Mouse (Mus musculus): ENCODE measurements around the gene Syde2.

Gene Syde2

DNA sequence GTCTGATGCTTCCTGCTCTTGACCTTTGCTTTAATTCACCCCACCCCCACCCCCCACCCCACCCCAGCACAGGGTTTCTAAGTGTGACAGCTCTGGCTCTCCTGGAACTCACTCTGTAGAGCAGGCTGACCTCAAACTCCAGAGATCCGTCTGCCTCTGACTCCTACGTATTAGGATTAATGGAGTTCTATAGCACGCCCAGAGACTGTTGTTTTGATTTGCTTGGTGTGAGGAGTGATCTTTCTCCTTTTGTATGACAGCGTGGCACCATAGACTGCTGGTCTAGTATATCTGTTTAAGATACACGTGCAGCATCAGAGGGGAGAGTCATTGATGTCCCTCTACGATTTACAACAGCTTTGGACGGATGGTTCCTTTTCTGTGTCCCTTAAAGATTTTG, 25.8 kb downstream of the Syde2 start:
- DNase-seq = no peak

DNA sequence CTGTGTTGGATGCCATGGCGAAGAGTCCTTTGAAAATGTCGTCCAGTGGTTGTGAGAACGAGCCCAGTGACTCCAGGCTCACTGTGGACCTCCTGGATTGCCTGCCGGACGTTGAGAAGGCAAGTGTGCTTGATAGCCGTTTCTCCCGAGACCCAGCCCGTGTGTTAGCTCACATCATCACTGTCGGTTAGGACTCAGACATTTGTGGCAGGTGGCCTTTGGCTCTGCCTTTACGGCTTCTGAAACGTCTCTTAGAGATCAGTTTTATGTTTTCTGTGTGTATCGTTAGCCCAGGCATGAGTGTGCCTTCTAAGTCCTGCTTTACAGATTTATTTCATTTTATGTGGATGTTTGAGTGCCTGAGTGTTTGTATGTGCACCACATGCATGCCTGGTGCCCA, 26.7 kb downstream of the Syde2 start:
- DNase-seq = no peak

DNA sequence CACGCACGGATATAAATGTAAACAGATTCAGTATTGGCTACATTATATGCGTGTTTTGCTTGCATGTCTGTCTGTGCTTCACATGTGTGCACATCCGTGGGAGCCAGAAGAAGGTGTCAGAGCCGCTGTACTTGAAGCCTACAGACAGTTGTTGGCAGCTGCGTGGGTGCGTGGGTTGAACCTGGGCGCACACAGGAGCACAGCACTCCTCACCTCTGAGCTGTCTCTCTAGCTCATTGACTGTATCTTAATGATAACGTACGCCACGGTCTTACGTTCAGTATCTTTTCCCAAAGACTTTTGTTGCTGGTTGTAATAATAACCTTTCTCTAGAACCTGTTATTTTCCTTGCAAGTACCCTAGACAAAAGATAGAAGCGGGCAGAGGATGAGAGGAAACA, 29.3 kb downstream of the Syde2 start:
- DNase-seq = no peak

DNA sequence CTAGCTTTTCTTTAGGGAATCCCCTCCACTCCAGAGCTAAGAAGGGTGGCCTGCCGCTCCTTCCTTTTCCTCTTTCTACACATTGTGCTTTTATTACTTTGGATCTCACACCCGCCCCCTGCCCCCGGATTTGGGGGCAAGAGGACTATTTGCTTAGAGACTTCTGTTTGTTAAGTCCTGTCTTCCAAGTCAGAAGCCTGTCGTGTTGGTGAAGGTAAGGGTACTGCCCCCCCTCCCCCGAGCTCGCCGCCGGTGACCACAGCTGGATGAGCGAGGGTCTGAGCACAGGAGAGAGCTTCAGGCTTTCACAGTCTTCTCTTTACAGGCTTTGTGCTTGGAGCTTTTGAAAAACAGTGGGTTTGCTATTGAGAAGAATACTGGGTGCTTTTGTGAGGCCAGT, 29.9 kb downstream of the Syde2 start:
- DNase-seq = no peak

DNA sequence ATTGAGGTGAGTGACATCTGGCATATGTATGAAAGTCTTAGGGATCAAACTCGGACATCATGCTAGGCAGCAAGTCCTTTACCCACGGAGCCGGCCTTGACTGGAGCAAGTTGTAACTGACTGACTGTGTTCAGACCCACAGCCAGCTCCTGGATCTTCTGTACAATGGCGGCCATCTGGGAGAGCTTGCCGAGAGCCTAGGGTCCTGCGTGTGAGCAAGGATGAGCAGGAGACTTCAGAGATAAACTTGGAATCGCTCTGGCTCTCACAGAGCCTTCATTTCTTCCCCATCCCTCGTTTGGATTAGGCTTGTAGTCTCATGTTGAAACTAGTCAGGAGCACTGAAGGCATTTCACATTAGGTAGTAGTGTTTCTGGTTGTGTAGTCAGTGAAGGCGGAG, 34.6 kb downstream of the Syde2 start:
- DNase-seq = no peak

DNA sequence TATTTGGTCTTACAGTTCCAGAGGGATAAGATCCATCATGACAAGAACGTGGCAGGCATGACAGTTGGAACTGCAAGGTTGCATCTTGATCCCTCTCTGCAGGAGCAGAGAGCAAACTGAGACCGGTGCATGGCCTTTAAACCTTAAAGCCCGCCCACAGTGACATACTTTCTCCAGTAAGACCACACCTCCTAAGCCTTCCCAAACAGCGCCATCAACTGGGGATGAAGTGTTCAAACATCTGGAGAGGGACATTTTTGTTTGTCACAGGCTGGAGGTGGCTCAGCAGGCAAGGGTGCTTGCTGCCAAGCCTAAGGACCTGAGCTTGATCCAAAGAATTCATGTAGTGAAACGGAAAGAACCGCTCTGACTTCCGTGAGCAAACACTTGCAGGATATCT, 37.1 kb downstream of the Syde2 start:
- DNase-seq = no peak

DNA sequence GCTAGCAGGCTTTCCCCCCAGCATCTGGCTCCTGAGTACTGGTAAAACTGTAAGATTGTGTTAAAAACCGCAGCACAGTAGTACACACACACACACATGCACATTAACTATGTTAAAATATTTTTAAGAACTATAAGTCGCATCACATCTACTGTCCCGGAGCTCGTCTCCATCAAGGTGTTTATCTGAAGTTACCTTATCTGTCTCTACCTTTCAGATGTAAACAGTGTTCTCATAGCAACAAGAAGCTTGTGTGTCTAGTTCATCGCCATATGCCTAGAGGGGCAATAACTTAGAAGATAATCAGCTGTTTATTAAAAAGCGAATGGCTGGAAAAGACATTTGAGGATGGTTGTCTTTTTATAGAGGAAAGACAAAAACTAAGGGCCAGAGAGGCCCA, 37.8 kb downstream of the Syde2 start:
- no peak for DNase-seq

DNA sequence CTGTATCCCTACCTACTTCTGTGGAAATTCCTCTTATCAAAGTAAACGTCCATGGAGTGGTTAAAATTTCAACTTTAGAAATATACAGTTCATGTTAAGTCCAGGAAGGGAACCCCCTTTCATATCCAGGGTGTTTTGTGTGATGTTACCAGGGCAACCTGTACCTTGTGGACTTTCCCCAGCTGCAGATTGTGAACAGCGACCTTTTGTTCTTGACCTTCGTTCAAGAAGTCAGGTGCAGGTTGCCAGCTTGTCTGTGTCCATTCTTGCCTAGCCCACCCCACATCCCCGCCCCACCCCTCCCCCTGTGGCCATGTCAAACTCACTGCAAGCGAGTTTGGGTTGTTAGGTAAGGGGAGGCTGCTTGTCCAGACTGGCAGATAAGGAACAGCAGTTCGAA, 39.4 kb downstream of the Syde2 start:
- DNase-seq = no peak

DNA sequence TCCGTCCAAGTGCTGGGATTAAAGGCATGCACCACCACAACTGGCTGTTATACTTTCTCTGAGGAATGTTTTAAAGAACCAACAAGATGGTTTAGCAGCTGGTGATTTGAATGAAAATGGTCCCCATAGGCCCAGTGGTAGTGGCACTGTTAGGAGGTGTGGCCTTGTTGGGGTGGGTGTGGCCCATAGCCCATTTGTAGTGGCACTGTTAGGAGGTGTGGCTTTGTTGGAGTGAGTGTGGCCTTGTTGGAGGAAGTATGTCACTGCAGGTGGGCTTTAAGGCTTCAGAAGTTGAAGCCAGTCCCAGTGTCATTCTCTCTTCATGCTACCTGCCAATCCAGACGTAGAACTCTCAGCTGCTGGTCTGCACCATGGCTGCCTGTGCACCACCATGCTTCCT, 40.7 kb downstream of the Syde2 start:
- DNase-seq = no peak

DNA sequence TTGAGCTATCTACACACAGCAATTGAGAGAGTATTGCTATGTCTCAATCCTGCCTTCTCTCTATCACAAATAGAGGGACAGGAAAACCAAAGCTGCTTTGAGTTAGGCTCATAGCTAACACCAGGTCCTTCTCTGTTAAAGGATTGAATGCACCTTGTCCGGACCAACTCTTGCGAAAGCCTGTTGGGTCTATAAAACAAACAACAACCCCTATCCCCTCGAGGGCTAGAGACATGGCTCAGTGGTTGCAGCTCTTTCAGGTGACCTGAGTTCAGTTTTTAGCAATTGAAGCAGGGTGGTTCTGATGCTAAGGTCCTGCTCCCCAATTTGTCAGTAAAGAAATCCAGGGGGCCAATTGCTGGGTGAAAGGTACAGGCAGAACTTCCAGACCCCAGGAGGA, 41.6 kb downstream of the Syde2 start:
- no peak for DNase-seq

DNA sequence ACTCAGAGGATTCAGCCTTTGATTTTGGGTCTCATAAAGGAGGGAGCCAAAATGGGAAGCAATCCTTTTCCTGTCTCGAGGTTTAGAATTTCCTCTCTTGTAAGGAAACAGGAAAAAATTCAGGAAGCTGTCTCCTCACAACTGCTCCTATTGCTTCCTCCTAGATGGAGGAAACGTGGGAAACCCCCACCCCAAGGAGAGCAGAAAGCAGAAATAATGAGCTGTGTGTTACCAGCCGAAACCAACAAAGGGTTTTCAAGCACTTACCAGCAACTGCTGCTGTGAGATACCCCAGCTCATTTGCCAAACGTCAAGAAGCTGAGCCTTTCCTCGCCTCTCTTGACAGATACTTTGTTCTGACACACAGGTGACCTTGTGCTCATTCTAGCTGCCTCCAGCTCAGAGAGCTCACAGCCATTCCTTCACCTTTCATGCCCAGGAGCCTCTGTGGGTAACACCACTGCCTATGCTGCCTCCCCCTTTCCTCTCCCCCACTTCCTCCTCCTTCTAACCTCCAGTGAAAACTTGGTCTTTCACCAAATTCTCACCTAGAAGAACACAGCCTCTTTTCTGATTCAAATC, 42.7 kb downstream of the Syde2 start:
- DNase-seq = no peak

DNA sequence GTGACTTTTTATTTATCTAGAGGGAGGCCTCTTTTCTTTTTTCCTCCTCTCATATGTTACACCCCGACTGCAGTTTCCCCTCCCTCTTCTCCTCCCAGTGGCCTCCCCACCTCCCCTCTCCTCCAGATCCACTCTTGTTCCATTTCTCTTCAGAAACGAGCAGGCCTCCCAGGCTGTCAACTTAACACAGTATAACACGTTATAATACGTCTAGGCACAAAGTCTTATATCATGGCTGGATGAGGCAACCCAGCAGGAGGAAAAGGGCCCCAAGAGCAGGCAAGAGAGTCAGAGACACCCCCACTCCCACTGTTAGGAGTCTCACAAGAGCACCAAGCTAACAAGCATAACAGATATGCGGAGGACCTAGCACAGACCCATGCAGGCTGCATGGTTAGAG, 45.3 kb downstream of the Syde2 start:
- no peak for DNase-seq

DNA sequence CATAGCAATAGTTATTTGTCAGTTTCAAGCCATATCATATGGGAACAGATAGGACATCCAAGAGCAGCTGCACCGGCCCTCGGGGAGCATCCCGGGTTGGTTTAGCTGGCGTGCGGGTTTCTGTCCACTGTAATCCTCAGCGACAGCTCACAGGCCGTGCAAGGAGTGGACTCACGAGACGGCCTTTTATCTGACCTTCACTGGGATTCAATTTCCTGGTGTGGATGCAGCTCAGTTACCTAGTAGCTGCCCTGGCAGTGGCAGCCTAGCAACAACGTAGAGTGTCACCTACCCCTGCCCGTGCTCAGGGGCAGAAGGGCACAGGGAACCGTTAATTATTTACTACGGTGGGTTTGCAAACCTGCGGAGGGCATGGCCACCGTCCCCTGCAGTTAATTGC, 50.2 kb downstream of the Syde2 start:
- peak; percentile 25 to 45 for DNase-seq

DNA sequence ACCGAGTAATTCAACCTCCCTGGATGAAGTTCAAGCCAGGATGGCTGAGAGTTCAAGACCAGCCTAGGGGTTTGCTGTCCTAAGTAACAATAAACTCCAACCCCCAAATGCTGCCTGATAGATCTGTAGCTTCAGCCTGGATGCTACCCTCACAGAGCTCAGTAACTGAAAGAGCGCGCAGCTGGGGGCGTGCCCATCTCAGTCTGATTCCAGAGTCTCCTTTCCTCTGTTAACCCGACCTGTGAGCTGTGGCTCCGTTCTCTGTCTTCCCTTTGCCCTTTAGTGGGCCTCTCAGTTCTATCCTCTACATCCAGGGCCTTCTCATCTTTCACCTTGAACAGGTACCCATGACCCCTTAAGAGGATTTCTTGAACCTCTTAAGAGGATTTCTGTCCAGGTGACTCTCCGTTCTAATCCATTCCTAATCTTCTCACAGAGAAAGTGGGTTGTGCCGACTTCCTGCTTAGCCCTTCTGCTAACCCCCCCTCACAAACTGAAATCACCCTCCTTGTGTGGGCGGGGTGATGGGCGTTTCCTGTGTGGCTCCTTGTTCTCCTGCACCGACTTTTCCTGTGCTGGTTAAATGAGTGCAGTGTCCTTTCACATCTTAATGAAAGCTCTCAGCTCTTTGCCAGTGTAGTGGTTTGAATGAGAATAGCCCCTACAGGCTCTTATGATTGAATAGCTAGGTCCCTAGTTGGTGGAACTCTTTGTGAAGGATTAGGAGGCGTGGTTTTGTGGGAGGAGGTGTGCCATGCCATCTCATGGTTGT, 51.6 kb downstream of the Syde2 start:
- DNase-seq = no peak

DNA sequence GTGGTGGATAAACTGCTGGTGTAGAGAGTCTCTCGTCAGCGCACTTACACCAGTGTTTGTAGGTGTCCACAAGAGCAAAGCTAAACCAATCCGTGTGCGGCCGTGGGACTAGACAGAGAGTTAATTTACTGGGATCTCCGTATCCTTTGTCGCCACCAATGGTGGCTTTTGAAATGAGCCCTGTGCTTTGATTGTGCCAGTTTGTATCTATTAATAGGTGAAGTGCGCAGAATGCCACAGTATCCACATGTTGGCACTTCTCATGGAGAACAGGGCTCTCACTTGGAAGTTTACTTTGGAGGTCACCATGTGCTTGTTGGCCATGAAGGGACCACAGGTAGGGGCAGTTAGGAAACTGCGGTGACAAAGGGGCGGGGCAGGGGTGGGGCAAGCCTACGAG, 53.7 kb downstream of the Syde2 start:
- DNase-seq = no peak

DNA sequence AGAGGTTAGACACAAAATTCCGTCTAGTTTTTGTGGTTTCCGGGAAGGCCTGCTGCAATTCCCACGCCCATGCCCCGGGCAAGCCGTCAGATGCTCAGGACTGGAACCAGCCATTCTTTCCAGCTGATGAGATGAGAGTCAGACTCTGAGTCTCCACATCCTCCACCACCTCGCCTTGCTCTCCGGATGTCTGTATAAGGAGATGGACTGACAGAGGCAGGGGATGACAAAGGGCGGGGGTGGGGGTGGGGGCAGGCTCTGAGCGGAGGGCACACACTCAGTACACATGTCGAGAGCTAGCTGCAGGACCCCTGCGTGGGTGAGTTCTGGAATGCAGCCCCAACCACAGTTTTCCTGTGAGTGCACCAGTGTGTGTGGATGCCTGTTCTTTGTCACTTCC, 57.3 kb downstream of the Syde2 start:
- no peak for DNase-seq

DNA sequence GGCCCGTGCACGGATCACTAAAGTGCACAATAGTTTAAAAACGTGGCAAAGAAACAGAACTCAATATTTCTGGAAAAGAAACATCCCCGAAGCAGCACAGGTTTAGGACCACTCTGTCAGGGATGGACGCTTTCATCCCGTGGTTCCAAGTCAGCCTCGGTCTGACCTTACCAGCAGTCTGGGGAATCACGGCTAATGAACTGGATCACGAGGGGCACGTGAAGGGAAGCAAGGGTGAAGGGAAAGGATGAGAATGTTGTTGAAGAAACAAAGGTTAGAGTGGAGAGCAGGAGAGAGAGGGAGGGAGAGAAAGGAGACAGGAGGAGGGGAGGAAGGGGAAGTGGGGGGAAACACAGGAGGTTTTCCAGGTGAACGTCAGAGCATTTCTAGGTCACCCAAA, 58.4 kb downstream of the Syde2 start:
- no peak for DNase-seq

DNA sequence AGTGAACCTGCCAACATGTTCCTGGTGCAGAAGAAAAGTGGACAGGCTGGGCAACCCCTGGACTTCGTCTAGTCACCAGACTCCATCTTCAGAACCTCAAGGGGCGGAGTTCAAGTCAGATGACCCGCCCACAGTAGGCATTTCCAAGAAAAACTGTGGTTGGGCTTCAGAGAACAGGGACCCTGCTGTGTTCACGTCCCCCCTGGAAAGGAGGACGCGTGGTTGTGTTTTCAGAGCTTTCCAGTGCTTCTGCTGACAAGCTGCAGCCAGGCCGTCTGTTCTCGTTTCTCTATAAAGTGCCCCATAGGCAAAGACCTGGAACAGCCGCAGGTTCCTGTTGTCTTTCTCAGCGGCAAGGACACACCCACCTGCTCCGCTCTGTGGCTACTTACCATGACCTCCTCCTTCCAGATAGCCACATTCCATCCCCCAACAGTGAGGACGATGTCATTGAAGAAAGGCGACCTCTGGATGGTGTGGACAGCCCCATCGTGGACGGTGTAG, 60.1 kb downstream of the Syde2 start:
- peak; percentile 45 to 74 for DNase-seq

DNA sequence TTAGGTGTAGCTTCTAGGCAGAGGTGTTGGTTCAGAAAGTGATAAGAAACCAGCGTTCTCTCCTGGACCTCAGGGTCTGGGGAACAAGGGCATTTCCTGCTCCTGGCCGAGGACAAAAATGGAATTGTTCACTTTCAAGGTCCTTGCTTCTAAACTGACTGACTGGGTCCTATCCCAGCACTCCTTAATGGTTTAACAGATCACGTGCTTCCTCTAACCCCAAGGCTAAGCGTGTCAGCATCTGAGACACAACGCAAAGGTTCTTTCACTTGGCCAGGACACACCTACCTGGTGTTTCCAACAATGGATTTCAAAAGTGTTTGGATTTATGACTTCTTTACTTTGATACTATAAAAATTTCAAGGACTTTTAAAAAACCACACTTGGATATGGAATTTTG, 62.3 kb downstream of the Syde2 start:
- peak; percentile 35 to 39 for DNase-seq

DNA sequence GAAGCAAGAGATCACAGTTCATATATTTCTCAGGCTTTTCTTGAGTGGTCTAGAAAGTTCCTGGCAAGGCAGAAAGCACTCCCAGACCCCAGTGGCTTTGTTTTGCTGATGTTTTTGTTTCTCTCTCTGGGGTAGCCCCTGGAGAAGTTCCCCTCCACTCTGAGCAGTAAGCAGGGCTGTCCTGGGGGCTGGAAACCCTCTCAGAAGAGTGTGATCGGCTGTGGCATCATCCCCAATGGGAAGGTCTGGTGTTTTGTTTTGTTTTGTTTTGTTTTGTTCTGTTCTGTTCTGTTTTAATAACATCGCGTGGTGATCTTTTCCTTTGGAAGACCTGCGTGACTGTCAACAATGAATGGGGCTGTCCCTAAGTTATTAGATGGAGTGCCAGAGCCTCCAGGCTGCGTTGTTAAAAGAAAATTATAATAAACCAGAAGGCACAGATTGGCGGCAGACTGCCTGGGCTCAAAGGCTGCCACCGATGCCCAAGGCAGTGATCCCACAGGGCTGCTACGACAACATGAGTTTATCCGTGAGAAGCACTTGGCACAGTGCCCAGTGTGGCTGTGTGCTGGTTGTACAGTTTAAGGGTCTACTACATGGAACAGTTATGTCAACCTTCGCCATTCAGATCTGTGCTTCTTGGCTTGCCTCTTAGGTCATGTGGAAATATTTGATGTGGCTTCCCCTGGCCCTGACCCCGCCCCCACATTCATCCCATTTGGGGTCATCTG, 63.8 kb downstream of the Syde2 start:
- peak in 1 of 2 experiments; percentile 34 for DNase-seq

DNA sequence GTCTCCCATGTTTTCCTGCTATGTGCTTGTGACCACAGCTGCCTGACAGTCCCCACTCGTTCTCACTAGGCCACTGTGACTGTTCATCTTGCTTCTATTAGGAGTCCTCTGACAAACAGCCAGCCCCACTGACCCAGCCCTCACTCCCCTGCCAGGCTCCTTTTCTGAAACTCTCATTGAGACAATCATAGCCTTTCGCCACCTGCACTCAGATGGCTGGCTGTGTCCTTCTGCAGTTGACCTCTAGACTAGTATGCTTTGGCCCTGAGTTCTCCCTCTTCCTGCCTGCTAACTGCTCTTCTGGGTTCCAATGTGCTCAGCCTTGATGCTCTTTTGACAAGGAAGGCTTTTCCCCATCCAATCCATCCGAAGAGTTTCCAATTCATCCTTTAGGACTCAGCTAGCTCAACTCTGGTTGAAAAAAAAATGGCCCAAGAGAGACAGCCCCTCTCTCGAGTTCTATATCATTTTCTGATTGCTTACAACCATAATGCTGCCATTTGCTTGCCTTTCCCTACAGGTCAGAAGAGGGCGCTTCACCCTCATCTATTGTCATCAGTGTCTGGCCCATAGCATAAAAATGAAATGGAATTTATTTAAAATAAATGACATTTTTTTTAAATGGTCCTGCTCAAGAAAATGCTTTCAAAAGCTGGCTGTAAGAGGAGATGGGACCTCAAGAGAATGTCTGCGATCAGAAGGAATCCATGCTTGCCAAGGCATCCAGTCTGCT, 65.6 kb downstream of the Syde2 start:
- DNase-seq = no peak

DNA sequence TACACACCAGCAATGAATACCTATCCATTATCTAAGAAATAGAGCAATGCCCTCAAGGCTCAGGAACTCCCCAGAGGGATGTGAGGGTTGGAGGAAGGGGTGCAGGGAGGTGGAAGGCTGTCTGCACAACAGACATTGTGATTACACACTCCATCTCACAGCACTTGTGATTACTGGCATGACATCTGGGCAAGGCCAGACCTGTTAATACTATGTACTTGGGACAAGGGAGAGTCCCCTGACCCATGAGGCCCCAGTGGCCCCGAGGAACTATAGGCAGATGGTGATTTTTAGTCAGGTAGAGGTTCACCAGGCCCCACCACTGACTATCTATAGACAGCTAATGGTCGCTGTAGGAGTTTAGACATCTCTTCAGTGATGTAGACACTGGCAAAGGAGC, 66.2 kb downstream of the Syde2 start:
- no peak for DNase-seq

DNA sequence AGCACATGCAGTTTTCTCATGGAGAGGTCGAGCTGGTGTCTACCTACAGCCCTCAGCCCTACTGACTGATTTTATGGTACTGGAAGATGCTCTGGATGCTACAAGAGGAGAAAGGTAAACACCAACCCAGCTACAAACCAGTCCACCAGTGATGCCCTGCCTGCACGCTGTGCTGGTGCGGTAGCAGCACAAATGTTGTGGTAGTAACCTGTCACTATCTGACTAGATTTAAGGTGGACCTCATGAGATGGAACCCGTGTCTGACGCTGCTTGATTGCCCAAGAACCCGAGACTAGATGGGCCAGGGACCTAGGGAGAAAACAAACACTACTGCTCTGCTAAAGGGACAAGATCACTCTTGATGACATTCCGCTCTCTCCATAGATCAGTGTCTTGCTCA, 69.5 kb downstream of the Syde2 start:
- DNase-seq = no peak
